Mouse (Mus musculus) embryo, embryonic 10.5 days (tissue): ENCODE measurements at regions not wholly inside any gene's neighbourhood (a gene's known extent, or its start where the extent isn't known, plus 50 kb on each side); places are given as distances from the start of the nearest gene placed in this dataset.

Experiments used
- DNase-seq: peaks from one replicate; pipeline ENCODE4 v3.0.0-alpha.2; 2015; ENCODE audit warnings: low spot score

- DNase-seq: peak; percentile 48
Observed at GRCm38 (mm10) chr7:70003200-70003986, 363.1 kb downstream of the Nr2f2 start.

DNA sequence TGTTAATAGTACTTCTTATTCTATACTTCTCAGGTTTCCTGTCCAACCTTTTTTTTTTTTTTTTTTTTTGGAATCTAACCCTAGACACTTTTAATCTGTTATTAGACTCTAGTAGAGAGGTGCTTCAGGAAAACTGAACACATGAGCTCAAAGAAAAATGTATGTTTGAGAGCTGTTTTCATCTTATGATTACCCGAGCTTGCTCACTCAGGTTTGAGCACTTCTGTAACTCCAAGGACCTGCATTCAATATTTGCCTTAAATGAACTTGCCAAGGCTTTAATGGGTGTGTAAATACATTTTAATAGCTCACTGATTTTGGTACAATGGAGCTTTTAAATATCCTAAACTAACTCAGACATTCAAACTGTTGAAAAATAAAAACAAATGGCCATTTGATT, 367.8 kb downstream of the Nr2f2 start:
- no peak for DNase-seq

DNA sequence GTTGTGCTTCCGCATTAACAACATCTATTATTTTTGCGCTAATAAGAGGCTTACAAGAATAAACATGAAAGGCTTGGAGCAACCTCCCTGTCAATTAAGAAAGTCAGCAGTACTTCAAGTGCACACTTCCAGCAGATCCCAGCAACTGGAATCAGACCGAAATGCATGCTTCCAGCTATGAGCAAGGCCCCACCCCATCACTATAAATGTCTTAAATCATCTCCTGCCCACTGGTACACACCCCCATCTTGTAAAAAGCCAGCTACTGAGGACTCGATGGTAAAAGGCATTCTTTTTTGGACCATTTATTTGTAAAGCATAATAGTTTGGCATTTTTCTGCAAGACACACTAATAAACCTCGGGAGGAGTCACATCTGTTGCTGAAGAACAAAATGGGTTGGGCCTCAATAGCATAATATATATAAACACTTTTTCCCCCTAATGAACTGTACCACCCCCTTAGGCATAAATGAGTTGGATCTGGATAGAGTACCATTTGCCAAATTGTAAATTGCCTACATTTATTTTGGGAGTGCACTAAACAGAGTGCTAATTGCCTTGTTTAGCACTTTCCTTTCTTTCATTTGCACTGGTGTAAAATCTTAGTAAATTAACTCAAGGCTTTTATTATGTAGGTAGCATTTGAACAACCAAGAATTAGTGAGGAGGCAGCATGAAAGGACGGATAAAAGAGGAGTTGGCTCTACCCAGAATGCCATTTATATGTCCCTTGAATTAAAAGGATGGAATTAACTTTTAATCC, 371.8 kb downstream of the Nr2f2 start:
- no peak for DNase-seq

DNA sequence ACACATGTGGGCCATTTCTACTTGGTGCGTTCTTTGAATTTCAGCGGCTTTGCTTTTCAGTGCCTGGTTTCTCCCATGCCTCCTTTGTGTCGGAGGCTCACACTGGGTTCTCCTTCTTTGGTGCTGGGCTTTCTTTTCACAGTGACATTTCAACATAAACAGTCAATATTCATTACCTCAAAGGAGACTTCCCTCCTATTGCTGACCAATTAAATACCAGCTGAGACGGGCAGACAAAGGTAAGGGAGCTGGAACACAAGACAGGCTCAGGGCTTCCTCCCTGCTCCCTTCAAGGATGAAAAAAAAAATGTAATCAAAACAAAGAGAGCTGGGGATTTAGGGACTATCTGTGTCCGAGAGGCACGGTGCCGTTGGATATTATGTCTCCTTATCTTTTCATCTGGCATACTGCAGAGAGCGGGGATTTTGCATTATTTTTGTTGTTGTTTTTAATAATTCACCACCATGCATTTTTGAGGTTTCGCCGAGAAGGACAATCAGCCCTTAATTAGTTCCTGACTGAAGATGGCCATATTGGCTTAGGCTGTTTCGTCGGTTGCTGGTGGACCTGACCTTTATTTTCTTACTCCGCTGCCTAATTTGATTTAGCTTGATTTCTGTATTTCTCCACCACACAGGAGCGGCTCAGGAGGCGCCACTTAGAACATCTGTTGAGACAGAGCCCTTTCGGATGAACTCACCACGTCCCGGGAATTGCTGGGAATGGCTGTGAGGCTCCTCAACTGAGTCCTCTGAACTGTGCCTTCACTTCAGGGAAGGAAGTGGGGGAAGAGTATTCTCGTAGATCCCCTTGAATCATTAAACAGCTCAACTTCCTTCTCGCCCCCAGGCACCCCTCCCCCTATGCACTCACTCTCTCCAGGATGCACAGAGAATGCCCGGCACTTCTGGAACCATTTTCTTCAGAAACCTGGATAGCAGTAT, 373.9 kb downstream of the Nr2f2 start:
- DNase-seq: peak; percentile 59

DNA sequence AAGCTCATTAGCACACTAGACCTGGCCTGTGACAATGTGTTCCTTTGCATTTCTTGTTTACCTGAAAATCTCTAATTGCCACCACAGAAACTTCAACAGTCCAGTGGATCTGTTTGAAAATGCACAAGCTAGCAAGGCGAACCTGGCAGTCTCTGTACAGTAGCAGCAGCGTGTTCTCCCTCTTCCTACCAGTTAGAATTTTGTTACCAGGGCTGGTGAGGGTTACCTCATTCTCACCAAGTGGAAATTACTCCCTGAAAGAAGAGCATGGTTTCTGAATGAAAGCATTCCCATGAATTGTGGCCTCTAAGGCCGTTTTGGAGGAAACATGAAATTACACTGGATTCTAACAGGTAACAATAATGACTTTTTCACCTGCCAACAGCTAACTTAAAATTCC, 374.6 kb downstream of the Nr2f2 start:
- no peak for DNase-seq

DNA sequence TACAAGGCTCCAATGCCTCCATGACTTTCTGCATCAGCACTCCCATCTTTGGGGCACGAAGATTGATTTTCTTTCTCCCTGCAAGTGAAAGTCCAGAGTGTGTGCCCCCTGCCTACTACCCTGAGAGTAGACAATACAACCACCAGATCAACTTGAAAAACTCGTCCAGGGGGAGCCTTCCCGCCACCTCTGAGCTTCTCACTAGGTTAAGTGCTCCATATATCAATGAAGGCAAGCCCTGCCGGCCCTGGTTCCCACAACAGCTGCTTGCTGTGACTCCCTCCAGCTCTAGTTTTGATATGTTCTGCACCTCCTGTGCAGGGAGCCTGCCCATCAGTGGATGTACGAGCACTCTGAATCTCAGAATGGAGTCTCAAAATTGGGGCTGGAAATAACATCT, 377.8 kb downstream of the Nr2f2 start:
- peak; percentile 39 for DNase-seq

- no peak for DNase-seq
Observed at GRCm38 (mm10) chr7:69981301-69981700, 385.2 kb downstream of the Nr2f2 start.

- peak; percentile 41 for DNase-seq
Observed at GRCm38 (mm10) chr7:69976369-69976768, 390.2 kb downstream of the Nr2f2 start.

DNA sequence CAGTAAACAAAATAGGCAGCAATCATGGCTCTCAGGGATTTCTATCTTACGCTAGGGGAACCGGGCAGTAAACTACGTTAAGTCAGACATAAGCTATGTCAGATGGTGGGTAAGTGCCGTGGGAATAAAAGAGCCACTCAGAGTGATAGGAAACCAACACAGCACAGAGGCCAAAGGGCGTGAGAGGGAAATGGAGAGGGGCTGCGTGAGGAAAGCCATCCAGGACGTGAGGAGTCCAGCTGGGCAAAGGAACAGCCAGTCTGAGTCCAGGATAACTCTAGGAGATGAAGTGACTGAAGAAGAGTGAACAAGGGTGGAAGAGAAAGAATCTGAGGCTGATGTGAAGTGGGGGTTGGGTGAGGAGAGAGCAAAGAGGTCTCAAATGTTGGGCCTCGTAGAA, 402.5 kb downstream of the Nr2f2 start:
- DNase-seq: no peak

DNA sequence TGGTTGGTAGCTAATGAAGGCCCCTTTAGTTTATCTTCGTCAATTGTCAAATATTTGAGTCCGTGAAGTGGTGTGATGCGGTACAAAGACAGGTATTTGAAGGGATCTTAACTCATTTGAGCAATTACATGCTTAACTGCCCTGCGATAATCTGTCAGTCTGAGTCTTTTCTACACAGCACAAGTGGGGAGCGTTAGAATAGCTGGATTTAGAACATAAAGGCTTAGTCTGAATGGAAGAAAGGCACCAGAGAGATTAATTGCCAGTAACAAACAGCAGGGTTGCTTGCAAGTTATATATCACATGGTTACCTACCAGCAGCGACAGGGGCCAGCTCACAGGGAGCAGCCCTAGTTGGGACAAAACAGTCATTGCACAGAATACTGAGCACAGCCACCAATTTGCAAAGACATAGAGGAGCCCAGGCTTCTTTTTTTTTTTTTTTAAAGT, 416.3 kb downstream of the Nr2f2 start:
- peak; percentile 74 for DNase-seq

- peak; percentile 17 for DNase-seq
Observed at GRCm38 (mm10) chr7:69949647-69950121, 416.9 kb downstream of the Nr2f2 start.

DNA sequence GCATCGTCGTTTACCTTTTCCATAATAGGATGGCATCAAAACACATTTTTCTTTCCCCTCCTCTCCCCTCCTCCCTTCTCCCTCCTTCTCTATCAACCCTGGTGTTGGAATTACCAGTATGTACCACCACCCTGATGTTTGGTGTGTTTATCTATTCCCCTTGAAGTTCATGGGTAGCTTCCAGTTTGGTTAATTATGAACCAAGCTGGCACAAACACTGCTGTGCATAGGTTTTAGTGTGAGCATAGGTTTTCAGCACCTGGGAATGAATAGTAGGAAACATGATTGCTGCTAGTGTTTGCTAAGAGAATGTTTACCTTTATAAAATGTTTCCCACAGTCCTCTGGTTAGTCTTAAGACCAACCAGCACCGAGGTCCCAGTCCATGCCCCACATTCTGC, 420.1 kb downstream of the Nr2f2 start:
- no peak for DNase-seq

- no peak for DNase-seq
Observed at GRCm38 (mm10) chr7:69941881-69942280, 424.7 kb downstream of the Nr2f2 start.

DNA sequence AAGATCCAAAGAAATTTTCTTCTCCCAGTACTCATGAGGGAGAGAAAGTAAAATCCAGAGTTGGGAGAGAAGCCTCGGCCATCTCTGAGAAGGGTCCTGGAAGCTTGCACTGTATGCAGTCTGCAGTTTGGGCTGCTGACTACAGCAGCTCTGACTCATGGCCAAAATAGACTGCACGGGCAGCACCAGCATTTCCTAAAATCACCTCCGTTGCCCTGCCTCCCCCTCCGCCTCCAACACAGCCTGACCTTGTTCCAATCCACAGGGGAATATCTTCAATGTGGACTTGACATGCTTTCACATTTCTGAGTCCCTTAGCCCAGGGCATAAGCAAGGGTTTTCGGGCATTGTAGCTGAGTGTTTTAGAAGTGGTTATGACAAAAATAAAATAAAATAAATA, 441.3 kb downstream of the Nr2f2 start:
- DNase-seq: no peak

DNA sequence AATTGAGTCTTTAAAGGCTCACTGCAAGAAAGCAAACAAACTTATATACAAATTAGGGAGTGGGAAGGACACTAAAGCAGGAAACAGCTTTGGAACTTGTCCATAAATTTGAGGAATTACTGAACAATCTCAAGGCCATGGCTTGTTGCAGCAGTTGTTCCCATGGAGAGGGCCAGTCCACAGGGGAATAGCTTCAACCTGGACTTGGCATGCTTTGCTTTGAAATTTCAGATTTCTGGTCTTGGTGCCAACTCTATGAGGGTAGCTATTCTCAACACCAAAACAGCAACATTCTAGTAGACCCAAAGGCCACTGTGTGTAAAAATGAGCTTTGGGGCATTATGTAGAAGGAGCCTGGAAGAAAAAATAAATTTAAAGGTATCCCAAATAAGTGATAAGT, 442.0 kb downstream of the Nr2f2 start:
- DNase-seq: no peak

DNA sequence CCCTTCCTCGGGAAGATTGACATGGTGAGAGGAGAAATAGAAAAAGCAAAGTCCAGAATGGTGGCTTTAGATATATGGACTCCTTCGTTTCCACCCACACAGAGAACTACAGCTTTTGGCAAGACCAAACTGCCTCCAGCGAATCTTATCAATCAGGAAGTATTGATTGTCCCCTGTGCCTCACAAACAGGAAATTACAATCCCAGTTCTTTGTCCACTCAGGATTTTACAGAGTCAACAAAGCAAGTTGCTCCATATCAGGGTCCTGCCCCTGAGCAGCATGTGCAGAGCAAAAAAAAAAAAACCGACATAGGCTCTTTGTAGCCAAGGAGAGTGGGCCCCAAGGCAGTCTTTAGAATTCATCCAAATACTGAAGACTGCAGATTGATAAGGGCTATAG, 454.8 kb downstream of the Nr2f2 start:
- no peak for DNase-seq

DNA sequence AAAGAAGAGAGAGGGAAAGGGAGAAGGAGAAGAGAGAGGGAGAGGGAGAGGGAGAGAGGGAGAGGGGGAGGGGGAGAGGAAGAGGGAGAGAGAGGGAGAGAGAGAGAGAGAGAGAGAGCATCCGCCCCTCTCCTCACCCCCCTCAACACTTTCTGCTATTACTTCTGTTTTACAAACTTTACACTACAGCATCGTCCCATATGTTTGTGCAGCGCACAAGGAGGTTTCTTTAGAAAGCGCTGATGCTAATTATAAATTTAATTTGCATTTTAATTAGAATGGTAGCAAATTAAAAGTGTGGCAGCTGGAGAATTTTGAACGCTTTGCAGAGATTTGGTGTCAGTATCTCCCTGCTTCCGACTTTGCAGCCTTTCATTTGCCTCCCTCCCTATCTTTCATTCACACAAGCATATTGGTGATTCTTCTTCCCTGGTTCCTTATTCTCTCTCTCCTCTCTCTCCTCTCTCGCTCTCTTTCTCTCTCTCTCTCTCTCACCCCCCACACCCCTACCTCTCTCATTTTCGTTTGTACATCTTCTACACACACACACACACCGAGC, 476.0 kb downstream of the Nr2f2 start:
- no peak for DNase-seq

DNA sequence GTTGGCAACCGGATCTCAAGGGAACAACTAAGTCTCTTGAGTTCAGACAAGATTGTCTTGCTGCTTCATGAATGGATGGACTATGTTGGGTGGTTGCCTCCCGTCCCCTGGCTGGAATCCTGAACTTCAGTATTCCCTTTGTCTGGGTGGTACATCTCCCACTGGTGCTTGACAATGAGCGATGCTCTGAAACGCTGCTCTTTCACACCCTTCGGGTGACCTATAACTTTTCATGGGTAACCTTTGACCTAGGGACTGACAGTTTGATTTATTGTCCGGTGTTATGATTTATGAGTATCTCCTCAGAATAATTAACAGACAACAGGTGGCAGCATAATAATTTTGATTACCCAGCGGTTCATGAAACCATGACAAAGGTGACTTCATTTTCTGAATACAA, 478.3 kb downstream of the Nr2f2 start:
- peak; percentile 58 for DNase-seq

GRCm38 (mm10) chr7:69877031-69877430, 489.5 kb downstream of the Nr2f2 start:
- DNase-seq: no peak

- DNase-seq: no peak
Observed at GRCm38 (mm10) chr7:69865801-69866200, 500.7 kb downstream of the Nr2f2 start.

GRCm38 (mm10) chr7:69844631-69845324, 521.8 kb downstream of the Nr2f2 start:
- no peak for DNase-seq
